Mouse (Mus musculus) neural tube, embryonic 11.5 days (tissue): Measurements from ENCODE around the gene Amt. TPM values are rescaled to one million over a fixed set of nuclear protein-coding genes. Genes with fewer than 3 reads are reported as not detected.

Experiments used
- ATAC-seq: fragments of 200-750 bp; cut with Nextera tagmentation; 2 replicates; pipeline ENCODE4 v1.8.0; 2017; ENCODE audit warnings: moderate number of reproducible peaks, mild to moderate bottlenecking, moderate TSS enrichment, moderate library complexity; ENCODE audit not compliant: insufficient read depth, low FRiP score, low TSS enrichment
- DNase-seq: peaks from one replicate; pipeline ENCODE4 v3.0.0-alpha.2; 2015; ENCODE audit warnings: low spot score
- H3K27ac ChIP-seq: fragments of 300-500 bp; sonication (generic); 2 replicates; pipeline ENCODE4 v1.5.1; 2014; ENCODE audit warnings: low read depth, mild to moderate bottlenecking, low read length
- H3K27me3 ChIP-seq: fragments of 300-500 bp; sonication (generic); 2 replicates; pipeline ENCODE4 v1.6.1; 2014; ENCODE audit warnings: mild to moderate bottlenecking, low read length, mixed read lengths; ENCODE audit not compliant: control insufficient read depth, insufficient read depth
- H3K36me3 ChIP-seq: fragments of 300-500 bp; sonication (generic); 2 replicates; pipeline ENCODE4 v1.6.1; 2014; ENCODE audit warnings: mild to moderate bottlenecking, low read length, moderate library complexity, mixed read lengths; ENCODE audit not compliant: control insufficient read depth, insufficient read depth
- H3K4me1 ChIP-seq: fragments of 300-500 bp; sonication (generic); 2 replicates; pipeline ENCODE4 v1.6.1; 2014; ENCODE audit warnings: low read length, mixed read lengths; ENCODE audit not compliant: control insufficient read depth, insufficient read depth
- H3K4me2 ChIP-seq: fragments of 300-500 bp; sonication (generic); 2 replicates; pipeline ENCODE4 v1.6.1; 2014; ENCODE audit warnings: low read depth, mild to moderate bottlenecking, moderate library complexity
- H3K4me3 ChIP-seq: fragments of 300-500 bp; sonication (generic); 2 replicates; pipeline ENCODE4 v1.5.1; 2014; ENCODE audit warnings: low read depth, low read length
- H3K9ac ChIP-seq: fragments of 300-500 bp; sonication (generic); 2 replicates; pipeline ENCODE4 v1.6.1; 2014; ENCODE audit warnings: mild to moderate bottlenecking, low read length
- H3K9me3 ChIP-seq: fragments of 300-500 bp; sonication (generic); 2 replicates; pipeline ENCODE4 v1.6.1; 2016; ENCODE audit warnings: low read length; ENCODE audit not compliant: control insufficient read depth
- WGBS: fragments of 180-500 bp; shearing (Covaris S2); extraction: QIAGEN DNeasy Blood & Tissue Kit; methylation state at CpG from one replicate; pipeline ENCODE4 v1.1.7; 2014; 5-methylcytosine and 5-hydroxymethylcytosine counted together
- polyA plus RNA-seq: library from polyadenylated mRNA; unstranded; fragments of >200 nt; fragmentation: Nextera tagmentation; extraction: Ambion mirVana; gene quantifications from 2 replicates; pipeline ENCODE4 v1.2.1, GENCODE M21; 2014

Amt gene
- polyA plus RNA-seq, 1 experiment from 2014 or later, result 18.9 TPM

- Histone ChIP-seq H3K27ac (no peak overlapping the region), H3K4me3 (peak overlapping the region; percentile 51), H3K9ac (peak overlapping the region; percentile 59), H3K36me3 (no peaks in the 10 kb centered on the region), H3K4me1 (peaks cover 5% of the 10 kb centered on the region; the same call in 1 of the 2 replicates), H3K4me2 (peak overlapping the region; percentile 74), H3K9me3 (no peaks in the 10 kb centered on the region), H3K27me3 (no peaks in the 10 kb centered on the region)
- WGBS, result 49% methylated on average over 6 of the region's 6 CpGs
- ATAC-seq (no peak), DNase-seq (no peak)
These were observed 5.9 kb upstream of the Amt start for GRCm38 (mm10) chr9:108290773-108291172.

DNA sequence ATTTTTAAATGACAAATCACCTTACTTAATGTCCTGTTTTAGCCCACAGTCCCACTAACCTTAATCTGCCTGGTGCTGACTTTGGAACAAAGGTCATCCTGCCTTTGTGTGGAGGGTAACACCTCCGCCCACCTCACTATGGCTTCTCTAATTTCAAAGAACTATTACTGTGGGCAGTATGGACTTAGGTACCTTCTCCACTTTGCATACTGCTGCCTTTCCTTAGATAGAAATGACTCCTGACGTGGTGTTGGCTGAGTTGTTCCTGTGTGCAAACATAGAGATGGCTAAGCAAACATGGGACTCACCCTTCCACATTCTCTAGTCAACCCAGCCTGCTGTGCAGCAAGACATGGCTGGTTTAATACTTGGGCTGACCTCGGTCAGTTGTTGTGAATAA lies 5.2 kb downstream of the Amt start:
- H3K36me3 ChIP-seq, result peaks cover 2% of the 10 kb centered on the region; the same call in 1 of the 2 replicates
- no peak overlapping the region for H3K27ac ChIP-seq
- no peak overlapping the region for H3K9ac ChIP-seq
- no peaks in the 10 kb centered on the region for H3K9me3 ChIP-seq
- peaks cover 10% of the 10 kb centered on the region for H3K4me1 ChIP-seq
- DNase-seq (no peak), ATAC-seq (no peak)
- no peak overlapping the region for H3K4me2 ChIP-seq
- WGBS, result 74% methylated on average over 3 of the region's 3 CpGs
- no peak overlapping the region for H3K4me3 ChIP-seq
- H3K27me3 ChIP-seq, result no peaks in the 10 kb centered on the region

GRCm38 (mm10) chr9:108304716-108305115 lies 8.1 kb downstream of the Amt start:
- peaks cover 18% of the 10 kb centered on the region for H3K4me1 ChIP-seq
- 92% methylated on average over 4 of the region's 4 CpGs for WGBS
- H3K9ac ChIP-seq, result no peak overlapping the region
- H3K9me3 ChIP-seq, result no peaks in the 10 kb centered on the region
- no peak for ATAC-seq
- peaks cover 2% of the 10 kb centered on the region; the same call in 1 of the 2 replicates for H3K36me3 ChIP-seq
- no peaks in the 10 kb centered on the region for H3K27me3 ChIP-seq
- H3K4me2 ChIP-seq, result peak overlapping the region; percentile 86
- no peak for DNase-seq
- H3K27ac ChIP-seq, result no peak overlapping the region
- H3K4me3 ChIP-seq, result peak overlapping the region; percentile 92; the same call in 1 of the 2 replicates

DNA sequence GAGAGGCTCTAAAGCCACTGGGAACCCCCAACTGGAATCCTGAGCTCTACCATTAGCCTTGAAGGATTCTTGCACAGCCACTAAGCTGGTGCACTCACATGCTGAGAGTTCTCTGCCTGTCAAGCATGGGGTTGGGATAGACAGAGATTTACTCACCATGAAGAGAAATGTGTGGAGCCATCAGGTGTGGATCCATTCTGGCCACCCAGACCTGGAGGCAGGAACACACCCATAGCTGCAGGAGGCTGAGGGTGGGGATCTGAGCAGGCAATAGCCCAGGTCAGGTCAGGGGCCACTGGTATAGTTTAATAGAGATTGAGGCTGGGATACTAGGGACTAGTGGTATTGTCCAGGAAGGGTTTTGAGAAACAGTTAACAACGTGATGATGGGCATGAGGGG lies 8.5 kb downstream of the Amt start:
- no peak for DNase-seq
- H3K4me2 ChIP-seq, result peak overlapping the region; percentile 86
- peak overlapping the region; percentile 95 for H3K9ac ChIP-seq
- H3K36me3 ChIP-seq, result peaks cover 2% of the 10 kb centered on the region; the same call in 1 of the 2 replicates
- 0 out of 2 replicates have a peak, but pooled peaks have one; percentile 4 for ATAC-seq
- H3K27ac ChIP-seq, result peak overlapping the region; percentile 83
- peaks cover 18% of the 10 kb centered on the region for H3K4me1 ChIP-seq
- peak overlapping the region; percentile 92 for H3K4me3 ChIP-seq
- 21% methylated on average over 1 of the region's 1 CpGs for WGBS
- H3K27me3 ChIP-seq, result no peaks in the 10 kb centered on the region
- no peaks in the 10 kb centered on the region for H3K9me3 ChIP-seq

- H3K4me3 ChIP-seq, result peak within 1 kb of the TSS; percentile 92
- peaks cover 18% of the 10 kb centered on the region for H3K4me1 ChIP-seq
- H3K36me3 ChIP-seq, result peaks cover 2% of the 10 kb centered on the region; the same call in 1 of the 2 replicates
- H3K4me2 ChIP-seq, result peak within 1 kb of the TSS; percentile 86
- H3K9ac ChIP-seq, result peak within 1 kb of the TSS; percentile 95
- H3K27ac ChIP-seq, result peak within 1 kb of the TSS; percentile 99
- H3K27me3 ChIP-seq, result no peaks in the 10 kb centered on the region
- under 1% methylated on average over 81 of the region's 81 CpGs for WGBS
- ATAC-seq (peak; percentile 96), DNase-seq (peak; percentile 98)
- H3K9me3 ChIP-seq, result no peaks in the 10 kb centered on the region
These were observed 9.2 kb downstream of the Amt start, which contains the start of the genes Rhoa and Tcta for GRCm38 (mm10) chr9:108305629-108306520. Rhoa (plus strand) TSS chr9:108306129. Tcta (minus strand) TSS chr9:108306160.

DNA sequence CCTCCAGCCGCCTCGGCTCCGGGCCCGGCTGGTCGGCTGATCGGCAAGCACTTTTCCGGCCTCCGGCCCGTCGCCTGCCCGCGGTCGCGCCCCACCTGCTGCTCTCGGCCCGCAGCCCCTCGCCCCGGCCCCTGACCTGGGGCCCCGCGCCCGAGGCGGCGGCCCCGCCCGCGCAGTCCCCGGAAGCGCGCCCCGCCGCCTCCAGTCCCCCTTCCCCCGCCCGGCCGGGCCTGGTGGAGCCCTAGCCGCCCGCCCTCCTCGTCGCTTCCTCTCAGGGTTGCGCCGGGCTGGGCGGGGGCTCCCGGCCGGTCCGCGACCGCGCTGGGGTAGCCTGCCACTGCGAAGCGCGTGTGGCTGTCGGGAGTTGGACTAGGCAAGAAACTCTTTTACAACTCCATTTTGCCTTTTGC lies 9.9 kb downstream of the Amt start:
- peak; percentile 78 for ATAC-seq
- peak overlapping the region; percentile 92 for H3K4me3 ChIP-seq

GRCm38 (mm10) chr9:108307021-108307807 lies 10.6 kb downstream of the Amt start:
- 27% methylated on average over 12 of the region's 12 CpGs for WGBS
- peak overlapping the region; percentile 92 for H3K4me3 ChIP-seq
- peaks cover 18% of the 10 kb centered on the region for H3K4me1 ChIP-seq
- no peaks in the 10 kb centered on the region for H3K9me3 ChIP-seq
- peak overlapping the region; percentile 95 for H3K9ac ChIP-seq
- H3K36me3 ChIP-seq, result peaks cover 2% of the 10 kb centered on the region; the same call in 1 of the 2 replicates
- ATAC-seq, result no peak
- DNase-seq, result no peak
- H3K27me3 ChIP-seq, result no peaks in the 10 kb centered on the region
- peak overlapping the region; percentile 99 for H3K27ac ChIP-seq
- H3K4me2 ChIP-seq, result peak overlapping the region; percentile 86

More for the DNA sequence above, 9.9 kb downstream of the Amt start:
- Histone ChIP-seq H3K4me1 (peaks cover 18% of the 10 kb centered on the region), H3K4me2 (peak overlapping the region; percentile 86), H3K9me3 (no peaks in the 10 kb centered on the region), H3K9ac (peak overlapping the region; percentile 95), H3K27ac (peak overlapping the region; percentile 99), H3K36me3 (peaks cover 2% of the 10 kb centered on the region; the same call in 1 of the 2 replicates), H3K27me3 (no peaks in the 10 kb centered on the region)
- 0% methylated on average over 21 of the region's 51 CpGs for WGBS
- peak; percentile 84 for DNase-seq

- 77% methylated on average over 2 of the region's 2 CpGs for WGBS
- H3K27ac ChIP-seq, result no peak overlapping the region
- ATAC-seq (no peak), DNase-seq (no peak)
- H3K36me3 ChIP-seq, result no peaks in the 10 kb centered on the region
- H3K27me3 ChIP-seq, result no peaks in the 10 kb centered on the region
- H3K9ac ChIP-seq, result no peak overlapping the region
- H3K4me2 ChIP-seq, result peak overlapping the region; percentile 86
- no peaks in the 10 kb centered on the region for H3K9me3 ChIP-seq
- no peak overlapping the region; the same call in 1 of the 2 replicates for H3K4me3 ChIP-seq
- H3K4me1 ChIP-seq, result peaks cover 18% of the 10 kb centered on the region
These were observed 11.5 kb downstream of the Amt start for GRCm38 (mm10) chr9:108308141-108308540.
